Mouse (Mus musculus) ES-E14 (cell line): ENCODE measurements around the gene Magi2. TPM values are rescaled to one million over a fixed set of nuclear protein-coding genes. Genes with fewer than 3 reads are reported as not detected.
"Not testable (repeated sequence)": the region's sequence is repeated elsewhere in the genome, so short reads cannot be mapped to it uniquely, and the experiment has no call there.

Source experiments
- DNase-seq: peaks from one replicate; pipeline ENCODE4 v3.0.0-alpha.2; 2013; ENCODE audit warnings: low read depth, low spot score
- H3K27ac ChIP-seq: 2 replicates; pipeline ENCODE4 v1.5.1; 2012; ENCODE audit warnings: low read depth, mild to moderate bottlenecking, low read length, moderate library complexity, mixed read lengths; ENCODE audit not compliant: poor library complexity, insufficient read depth, severe bottlenecking
- H3K36me3 ChIP-seq: 2 replicates; pipeline ENCODE4 v1.6.1; 2012; ENCODE audit warnings: mild to moderate bottlenecking, low read length, moderate library complexity, mixed read lengths; ENCODE audit not compliant: control insufficient read depth, poor library complexity, insufficient read depth, severe bottlenecking
- H3K4me1 ChIP-seq, 2 experiments: fragments of 150-350 bp in 1 of 2; sonication (generic) in 1 of 2; 2 replicates each; pipeline ENCODE4 v1.6.1; 2012; ENCODE audit warnings: low read length in 2 of 2, mild to moderate bottlenecking in 1 of 2, mixed read lengths in 1 of 2; ENCODE audit not compliant: control insufficient read depth in 2 of 2, insufficient read depth in 2 of 2, poor library complexity in 1 of 2
- H3K4me3 ChIP-seq, 2 experiments: fragments of 150-350 bp in 1 of 2; sonication (generic) in 1 of 2; 2 replicates each; pipeline ENCODE4 v1.5.1; 2012; ENCODE audit warnings: low read length in 2 of 2, low read depth in 1 of 2, mild to moderate bottlenecking in 1 of 2, mixed read lengths in 1 of 2; ENCODE audit not compliant: insufficient read depth in 1 of 2, poor library complexity in 1 of 2, severe bottlenecking in 1 of 2
- H3K9ac ChIP-seq: 2 replicates; pipeline ENCODE4 v1.6.1; 2012; ENCODE audit warnings: low read depth, mild to moderate bottlenecking, low read length, mixed read lengths; ENCODE audit not compliant: poor library complexity, insufficient read depth, severe bottlenecking
- H3K9me3 ChIP-seq: fragments of 150-350 bp; sonication (generic); 2 replicates; pipeline ENCODE4 v1.6.1; 2012; ENCODE audit warnings: low read depth, mild to moderate bottlenecking, low read length; ENCODE audit not compliant: control insufficient read depth, insufficient read depth
- CHD2 ChIP-seq: IDR thresholded peaks from 2 replicates; pipeline ENCODE4 v1.6.1; 2014; ENCODE audit warnings: mild to moderate bottlenecking, low read depth, low read length, inconsistent platforms
- HCFC1 ChIP-seq: IDR thresholded peaks from 2 replicates; pipeline ENCODE4 v1.6.1; 2012; ENCODE audit warnings: low read length, inconsistent platforms, borderline replicate concordance; ENCODE audit not compliant: insufficient read depth
- MAFK ChIP-seq: IDR thresholded peaks from 2 replicates; pipeline ENCODE4 v1.6.1; 2014; ENCODE audit warnings: mild to moderate bottlenecking, low read depth, low read length, inconsistent platforms; ENCODE audit not compliant: insufficient read depth
- ZC3H11A ChIP-seq: IDR thresholded peaks from 2 replicates; pipeline ENCODE4 v1.6.1; 2012; ENCODE audit warnings: low read depth, mild to moderate bottlenecking, inconsistent platforms, low read length, borderline replicate concordance
- ZNF384 ChIP-seq: IDR thresholded peaks from 2 replicates; pipeline ENCODE4 v1.6.1; 2012; ENCODE audit warnings: low read depth, low read length, inconsistent platforms
- in situ Hi-C, 2 experiments: fragments of 600-800 bp; cut with MboI; formaldehyde crosslinking; loops; one replicate each; pipeline ENCODE4 v1.15.1; 2025; ENCODE audit warnings: low sequenced_read_pairs in 2 of 2, inconsistent platforms in 1 of 2; ENCODE audit not compliant: unreplicated experiment in 2 of 2
- total RNA-seq: library from RNA; depleted of rRNA; stranded (reverse); fragments of 300-350 nt; gene quantifications from 2 replicates; pipeline ENCODE4 v1.2.3, GENCODE M21; 2012

Gene Magi2
- total RNA-seq, 1 experiment: 0.85 TPM

DNA sequence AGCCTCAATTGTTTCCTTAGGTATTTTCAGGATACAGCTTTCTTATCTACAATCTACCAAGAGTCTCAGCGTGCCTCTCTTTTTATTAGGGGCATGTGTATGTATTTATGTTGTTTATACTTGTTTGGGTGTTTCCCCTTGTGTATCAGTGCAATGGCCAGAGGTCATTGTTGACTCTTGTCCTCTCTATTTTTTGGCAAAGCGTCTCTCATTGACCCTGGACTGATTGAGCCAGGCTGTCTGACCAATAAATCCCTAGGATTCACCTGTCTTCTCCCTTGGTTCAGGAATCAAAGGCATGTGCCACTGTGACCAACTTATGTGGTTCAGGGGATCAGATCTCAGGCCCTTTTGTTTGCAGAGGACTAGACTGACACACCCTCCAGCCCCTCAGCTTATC lies 1030.1 kb downstream of the Magi2 start:
- Histone ChIP-seq H3K9ac (no peak overlapping the region), H3K4me1 (no peaks in the 10 kb centered on the region)
- in situ Hi-C loops: no loop called here

GRCm38 (mm10) chr5:20257419-20257818 lies 1030.6 kb downstream of the Magi2 start:
- H3K9ac ChIP-seq: no peak overlapping the region
- H3K4me1 ChIP-seq: no peaks in the 10 kb centered on the region
- in situ Hi-C loops: no loop called here
- H3K27ac ChIP-seq: no peak overlapping the region
- no peaks in the 10 kb centered on the region for H3K36me3 ChIP-seq
- no peaks in the 10 kb centered on the region for H3K9me3 ChIP-seq
- H3K4me3 ChIP-seq: no peak overlapping the region
- DNase-seq: no peak
- TF ChIP-seq MAFK: no peak
- TF ChIP-seq ZC3H11A: no peak
- no peak for TF ChIP-seq ZNF384
- TF ChIP-seq HCFC1: no peak
- TF ChIP-seq CHD2: no peak

More for the DNA sequence above, 1030.1 kb downstream of the Magi2 start:
- Histone ChIP-seq H3K36me3 (no peaks in the 10 kb centered on the region), H3K4me3 (no peak overlapping the region), H3K27ac (no peak overlapping the region), H3K9me3 (no peaks in the 10 kb centered on the region)
- DNase-seq: no peak
- TF ChIP-seq CHD2 (no peak), MAFK (no peak), ZC3H11A (no peak), HCFC1 (no peak)

DNA sequence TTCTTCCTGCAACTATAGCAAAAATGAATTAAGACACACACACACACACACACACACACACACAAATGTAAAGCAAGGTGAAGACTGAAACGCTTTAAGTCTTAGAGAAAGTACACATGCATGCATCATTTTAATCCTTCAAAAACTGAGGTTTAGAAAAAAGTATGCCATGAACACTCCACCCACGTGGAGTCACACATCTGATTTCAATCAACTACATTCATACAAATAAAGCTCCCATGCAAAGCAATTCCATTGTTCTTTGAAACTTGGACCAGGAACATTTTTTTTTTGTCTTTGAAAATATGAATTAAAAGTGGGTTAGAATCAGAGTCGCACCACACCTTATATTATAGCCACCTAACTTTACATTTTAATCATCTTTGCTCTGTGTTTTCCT lies 1032.9 kb downstream of the Magi2 start:
- Histone ChIP-seq H3K9ac (no peak overlapping the region), H3K4me1 (no peaks in the 10 kb centered on the region), H3K36me3 (no peaks in the 10 kb centered on the region), H3K27ac (no peak overlapping the region), H3K4me3 (no peak overlapping the region), H3K9me3 (no peaks in the 10 kb centered on the region)
- TF ChIP-seq ZNF384: no peak
- TF ChIP-seq MAFK: no peak
- TF ChIP-seq HCFC1: no peak
- TF ChIP-seq CHD2: no peak
- no peak for TF ChIP-seq ZC3H11A
- in situ Hi-C loops: no loop called here
- DNase-seq: no peak

GRCm38 (mm10) chr5:20272680-20273079 lies 1045.8 kb downstream of the Magi2 start:
- H3K36me3 ChIP-seq, H3K4me1 ChIP-seq, H3K4me3 ChIP-seq, H3K27ac ChIP-seq, H3K9me3 ChIP-seq, DNase-seq, in situ Hi-C loops, H3K9ac ChIP-seq: not testable (repeated sequence)
- TF ChIP-seq MAFK: peak; percentile 62

GRCm38 (mm10) chr5:20275632-20276031 lies 1048.8 kb downstream of the Magi2 start:
- H3K27ac ChIP-seq: no peak overlapping the region
- in situ Hi-C loops: no loop called here
- no peak overlapping the region for H3K9ac ChIP-seq
- no peaks in the 10 kb centered on the region for H3K36me3 ChIP-seq
- no peak for DNase-seq
- no peaks in the 10 kb centered on the region for H3K4me1 ChIP-seq
- no peak overlapping the region for H3K4me3 ChIP-seq
- no peak for TF ChIP-seq ZNF384
- no peak for TF ChIP-seq CHD2
- no peak for TF ChIP-seq ZC3H11A
- no peak for TF ChIP-seq HCFC1
- no peak for TF ChIP-seq MAFK
- no peaks in the 10 kb centered on the region for H3K9me3 ChIP-seq
